Mouse (Mus musculus) kidney, adult 2 months (tissue): ENCODE results near the gene Svop.

Experiments used
- CTCF ChIP-seq: fragments of 200-500 bp; conservative IDR thresholded peaks from 2 replicates; pipeline ENCODE4 v1.5.1; 2011; ENCODE audit warnings: low read depth, mild to moderate bottlenecking, control low read depth, low read length, moderate library complexity, mixed read lengths; ENCODE audit not compliant: insufficient read depth, insufficient read length
- POLR2A ChIP-seq: fragments of 200-500 bp; IDR thresholded peaks from one replicate; pipeline ENCODE4 v1.6.1; 2011; ENCODE audit warnings: low read depth, low read length, control low read depth

GRCm38 (mm10) chr5:114127374-114128349 is 36.3 kb upstream of the Svop start, which contains the start of gene Alkbh2:
- TF ChIP-seq CTCF, result peak; percentile 88
- TF ChIP-seq POLR2A, result no peak
